Mouse (Mus musculus): ENCODE measurements around the gene Nfkb2. TPM values are rescaled to one million over a fixed set of nuclear protein-coding genes. Genes with fewer than 3 reads are reported as not detected.

Gene Nfkb2
- polyA plus RNA-seq, 2 experiments, result 9.7 to 22.2 TPM

GRCm38 (mm10) chr19:46321101-46321943 is 17.2 kb downstream of the Nfkb2 start:
- H3K4me2 ChIP-seq (replicated peaks; ENCODE audit: low read depth, low read length, severe bottlenecking), result no peak overlapping the region
- H3K27me3 ChIP-seq (ENCODE audit: control insufficient read depth, insufficient read depth, low read length), result peaks cover 88% of the 10 kb centered on the region
- WGBS, result 17% methylated on average over 6 of the region's 6 CpGs
- no peak for ATAC-seq (ENCODE audit: low FRiP score, low read depth)
- peaks cover 7% of the 10 kb centered on the region for H3K4me1 ChIP-seq (ENCODE audit: control insufficient read depth, insufficient read depth, low read length)
- no peak for TF ChIP-seq POLR2A (IDR thresholded peaks at IDR 0.05; ENCODE audit: borderline replicate concordance, extremely low read depth, insufficient read depth, insufficient read length)
- no peaks in the 10 kb centered on the region for H3K9me3 ChIP-seq (ENCODE audit: control insufficient read depth, low read length)
- no peak overlapping the region for H3K4me3 ChIP-seq (replicated peaks; ENCODE audit: low read length)
- no peaks in the 10 kb centered on the region for H3K36me3 ChIP-seq (ENCODE audit: control insufficient read depth, insufficient read depth, low read length)
- H3K27ac ChIP-seq (replicated peaks; ENCODE audit: low read depth, low read length), result no peak overlapping the region
- DNase-seq (ENCODE audit: low spot score), result peak; percentile 42
- H3K9ac ChIP-seq (ENCODE audit: low read depth, low read length, severe bottlenecking), result no peak overlapping the region

GRCm38 (mm10) chr19:46322144-46322995 is 18.2 kb downstream of the Nfkb2 start:
- 54% methylated on average over 10 of the region's 11 CpGs for WGBS
- Histone ChIP-seq H3K9ac (ENCODE audit: low read depth, low read length, severe bottlenecking) (no peak overlapping the region), H3K36me3 (ENCODE audit: control insufficient read depth, insufficient read depth, low read length) (no peaks in the 10 kb centered on the region), H3K4me3 (replicated peaks; ENCODE audit: low read length) (no peak overlapping the region), H3K4me2 (replicated peaks; ENCODE audit: low read depth, low read length, severe bottlenecking) (no peak overlapping the region), H3K9me3 (ENCODE audit: control insufficient read depth, low read length) (no peaks in the 10 kb centered on the region), H3K4me1 (ENCODE audit: control insufficient read depth, insufficient read depth, low read length) (peaks cover 5% of the 10 kb centered on the region), H3K27me3 (ENCODE audit: control insufficient read depth, insufficient read depth, low read length) (peaks cover 88% of the 10 kb centered on the region), H3K27ac (replicated peaks; ENCODE audit: low read depth, low read length) (no peak overlapping the region)
- DNase-seq (ENCODE audit: low spot score) (no peak), ATAC-seq (ENCODE audit: low FRiP score, low read depth) (no peak)
- TF ChIP-seq POLR2A (IDR thresholded peaks at IDR 0.05; ENCODE audit: borderline replicate concordance, extremely low read depth, insufficient read depth, insufficient read length), result no peak

- ATAC-seq (ENCODE audit: low FRiP score, low read depth) (no peak), DNase-seq (ENCODE audit: low spot score) (no peak)
- Histone ChIP-seq H3K9me3 (ENCODE audit: control insufficient read depth, low read length) (no peaks in the 10 kb centered on the region), H3K4me1 (ENCODE audit: control insufficient read depth, insufficient read depth, low read length) (peaks cover 4% of the 10 kb centered on the region; the same call in 1 of the 2 replicates), H3K9ac (ENCODE audit: low read depth, low read length, severe bottlenecking) (no peak overlapping the region), H3K36me3 (ENCODE audit: control insufficient read depth, insufficient read depth, low read length) (no peaks in the 10 kb centered on the region), H3K27ac (replicated peaks; ENCODE audit: low read depth, low read length) (no peak overlapping the region), H3K4me3 (replicated peaks; ENCODE audit: low read length) (no peak overlapping the region), H3K27me3 (ENCODE audit: control insufficient read depth, insufficient read depth, low read length) (peaks cover 84% of the 10 kb centered on the region), H3K4me2 (replicated peaks; ENCODE audit: low read depth, low read length, severe bottlenecking) (no peak overlapping the region)
- no peak for TF ChIP-seq POLR2A (IDR thresholded peaks at IDR 0.05; ENCODE audit: borderline replicate concordance, extremely low read depth, insufficient read depth, insufficient read length)
- 75% methylated on average over 13 of the region's 13 CpGs for WGBS
These were observed 19.0 kb downstream of the Nfkb2 start for GRCm38 (mm10) chr19:46322996-46323572.

- no peak for ATAC-seq (ENCODE audit: low FRiP score, low read depth)
- Histone ChIP-seq H3K9ac (ENCODE audit: low read depth, low read length, severe bottlenecking) (no peak overlapping the region), H3K4me2 (replicated peaks; ENCODE audit: low read depth, low read length, severe bottlenecking) (no peak overlapping the region), H3K36me3 (ENCODE audit: control insufficient read depth, insufficient read depth, low read length) (no peaks in the 10 kb centered on the region), H3K9me3 (ENCODE audit: control insufficient read depth, low read length) (no peaks in the 10 kb centered on the region), H3K27ac (replicated peaks; ENCODE audit: low read depth, low read length) (no peak overlapping the region), H3K4me3 (replicated peaks; ENCODE audit: low read length) (no peak overlapping the region), H3K4me1 (ENCODE audit: control insufficient read depth, insufficient read depth, low read length) (peaks cover 1% of the 10 kb centered on the region; the same call in 1 of the 2 replicates), H3K27me3 (ENCODE audit: control insufficient read depth, insufficient read depth, low read length) (peaks cover 78% of the 10 kb centered on the region)
- TF ChIP-seq POLR2A (IDR thresholded peaks at IDR 0.05; ENCODE audit: borderline replicate concordance, extremely low read depth, insufficient read depth, insufficient read length), result no peak
- no peak for DNase-seq (ENCODE audit: low spot score)
- WGBS, result 57% methylated on average over 5 of the region's 5 CpGs
These were observed 19.6 kb downstream of the Nfkb2 start for GRCm38 (mm10) chr19:46323716-46324115.

GRCm38 (mm10) chr19:46324366-46324765 is 20.2 kb downstream of the Nfkb2 start:
- H3K4me2 ChIP-seq (replicated peaks; ENCODE audit: low read depth, low read length, severe bottlenecking), result no peak overlapping the region
- ATAC-seq (ENCODE audit: low FRiP score, low read depth) (no peak), DNase-seq (ENCODE audit: low spot score) (no peak)
- no peak overlapping the region for H3K9ac ChIP-seq (ENCODE audit: low read depth, low read length, severe bottlenecking)
- peaks cover 75% of the 10 kb centered on the region for H3K27me3 ChIP-seq (ENCODE audit: control insufficient read depth, insufficient read depth, low read length)
- H3K4me3 ChIP-seq (replicated peaks; ENCODE audit: low read length), result no peak overlapping the region
- WGBS, result 67% methylated on average over 11 of the region's 11 CpGs
- no peak overlapping the region for H3K27ac ChIP-seq (replicated peaks; ENCODE audit: low read depth, low read length)
- TF ChIP-seq POLR2A (IDR thresholded peaks at IDR 0.05; ENCODE audit: borderline replicate concordance, extremely low read depth, insufficient read depth, insufficient read length), result no peak
- no peaks in the 10 kb centered on the region for H3K9me3 ChIP-seq (ENCODE audit: control insufficient read depth, low read length)
- no peaks in the 10 kb centered on the region for H3K36me3 ChIP-seq (ENCODE audit: control insufficient read depth, insufficient read depth, low read length)
- peaks cover 3% of the 10 kb centered on the region for H3K4me1 ChIP-seq (ENCODE audit: control insufficient read depth, insufficient read depth, low read length)

Measured in limb, embryonic 14.5 days (tissue).